Mouse (Mus musculus) kidney, postnatal 4 days (tissue): ENCODE data around the gene Mapk6.
"Not testable (repeated sequence)": the region's sequence is repeated elsewhere in the genome, so short reads cannot be mapped to it uniquely, and the experiment has no call there.

ENCODE experiments used
- DNase-seq, 2 experiments: peaks; one replicate each; pipeline ENCODE4 v3.0.0; 2021; ENCODE audit warnings: mixed read lengths in 2 of 2

Mapk6 gene

DNA sequence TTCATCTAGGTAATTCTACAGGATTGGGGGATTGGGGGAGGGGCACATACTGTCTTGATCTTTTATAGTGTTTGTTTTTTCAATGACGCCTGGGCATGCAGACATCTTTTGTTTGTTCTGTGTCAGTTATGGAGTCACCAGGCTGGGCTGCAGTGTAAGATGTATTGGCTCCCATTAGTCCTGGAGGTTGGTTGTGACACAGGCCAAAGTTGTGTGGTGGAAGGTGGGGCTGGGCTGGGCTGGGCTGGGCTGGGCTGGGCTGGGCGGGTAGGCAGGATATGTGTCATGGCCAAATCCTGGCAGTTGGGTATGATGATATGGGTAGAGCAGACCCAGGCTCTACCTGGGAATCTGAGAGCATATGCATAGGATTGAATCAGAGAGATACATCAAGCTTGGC, 31.0 kb downstream of the Mapk6 start:
- no peak for DNase-seq

DNA sequence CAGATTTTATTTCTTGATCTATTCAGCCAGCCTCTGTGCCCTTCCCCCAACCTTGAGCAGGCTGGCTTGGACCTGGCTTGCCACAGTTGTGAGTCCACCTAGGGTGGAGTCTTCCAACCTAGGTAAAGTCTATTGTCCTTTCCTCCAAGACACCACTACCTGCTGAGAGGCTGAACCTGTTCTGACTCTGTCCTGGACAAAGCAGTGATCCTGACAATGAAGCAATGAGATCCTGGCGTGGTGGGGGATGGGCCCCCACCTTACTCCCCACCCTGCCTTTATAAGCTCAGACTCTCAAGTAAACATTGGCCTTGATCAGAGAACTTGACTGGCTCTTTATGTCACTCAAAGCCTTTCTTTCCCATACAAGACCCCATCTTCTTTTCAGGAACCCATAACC, 33.4 kb downstream of the Mapk6 start:
- DNase-seq: no peak

DNA sequence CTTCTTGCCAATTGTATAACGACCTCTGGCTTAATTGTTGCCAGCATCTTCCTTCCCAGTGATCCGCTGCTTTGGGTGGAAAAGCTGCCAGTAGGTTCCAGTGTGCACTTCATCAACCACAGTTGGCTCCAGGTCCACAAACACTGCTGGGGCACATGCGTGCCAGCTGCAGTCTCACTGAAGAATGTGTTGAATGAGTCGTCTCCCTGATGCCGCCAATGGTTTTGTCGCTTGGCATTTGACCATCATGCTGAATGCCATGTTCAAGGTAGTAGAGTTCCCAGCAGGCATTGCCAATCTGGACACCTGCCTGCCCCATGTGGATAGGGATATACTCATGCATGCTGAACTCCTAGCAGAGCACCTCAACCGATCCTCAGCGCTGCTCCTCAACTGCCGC, 34.2 kb downstream of the Mapk6 start:
- DNase-seq: no peak

DNA sequence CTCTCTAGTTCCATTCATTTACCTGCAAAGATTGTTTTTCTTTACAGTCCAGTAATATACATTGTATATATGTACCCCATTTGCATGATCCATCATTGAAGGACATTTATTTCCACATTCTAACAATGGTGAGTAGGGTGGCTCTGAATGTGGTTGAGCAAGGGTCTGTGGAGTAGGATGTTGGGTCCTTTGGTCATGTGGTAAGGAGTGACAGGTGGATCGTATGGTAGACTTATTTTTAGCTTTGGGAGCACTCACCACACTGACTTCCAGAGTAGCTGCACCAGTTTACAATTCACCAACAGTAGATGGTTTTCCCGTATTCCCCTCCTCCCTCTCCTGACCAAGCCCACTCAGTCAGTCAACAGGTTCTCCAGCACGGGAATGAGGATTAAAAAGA, 41.0 kb downstream of the Mapk6 start:
- DNase-seq: no peak

DNA sequence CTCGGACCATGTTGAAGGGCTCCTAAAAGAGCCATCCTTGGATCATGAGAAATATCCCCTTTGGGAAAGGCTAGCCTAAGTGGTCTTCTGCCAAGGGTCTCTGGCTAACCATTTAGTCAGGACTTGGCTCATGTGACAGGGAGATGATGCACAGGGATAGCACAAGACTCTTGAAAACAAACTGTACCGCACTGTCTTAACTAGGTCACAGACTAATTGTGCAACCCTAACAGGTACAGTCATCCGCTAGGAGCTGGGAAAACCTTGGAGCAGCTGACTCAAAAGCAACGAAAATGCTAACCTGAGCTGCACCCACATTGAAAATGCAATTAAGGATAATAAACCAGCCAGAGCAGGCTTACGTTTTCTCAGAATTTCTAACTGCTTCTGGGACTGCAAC, 43.6 kb downstream of the Mapk6 start:
- DNase-seq: no peak

DNA sequence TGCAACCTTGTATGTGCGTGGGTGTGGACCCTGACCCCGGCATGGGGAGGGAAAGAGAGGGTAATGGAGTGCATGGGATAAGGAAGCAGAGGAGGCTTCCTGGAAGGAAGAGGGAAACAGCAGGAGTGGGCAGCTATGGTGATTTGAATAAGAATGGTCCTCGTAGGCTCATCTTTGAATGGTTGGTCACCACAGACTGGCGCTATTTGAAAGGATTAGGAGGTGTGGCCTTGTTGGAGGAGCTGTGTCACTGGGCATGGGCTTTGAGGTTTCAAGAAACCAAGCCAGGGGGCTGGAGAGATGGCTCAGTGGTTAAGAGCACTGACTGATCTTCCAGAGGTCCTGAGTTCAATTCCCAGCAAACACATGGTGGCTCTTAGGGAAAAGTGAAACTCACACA, 44.6 kb downstream of the Mapk6 start:
- DNase-seq: no peak

DNA sequence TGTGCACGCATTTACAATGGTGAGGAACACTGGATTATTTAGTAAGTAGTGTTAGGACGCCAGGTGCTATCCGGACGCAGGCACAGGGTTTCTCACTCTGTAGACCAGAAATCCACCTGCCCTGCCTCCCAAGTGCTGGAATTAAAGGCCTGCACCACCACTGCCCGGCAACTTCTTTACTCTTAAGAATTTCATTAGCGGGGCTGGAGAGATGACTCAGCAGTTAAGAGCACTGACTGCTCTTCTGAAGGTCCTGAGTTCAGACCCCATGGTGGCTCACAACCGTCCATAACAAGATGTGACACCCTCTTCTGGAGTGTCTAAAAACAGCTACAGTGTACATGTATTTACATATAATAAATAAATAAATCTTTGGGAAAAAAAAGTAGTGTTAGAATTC, 46.1 kb downstream of the Mapk6 start:
- not testable (repeated sequence) for DNase-seq

DNA sequence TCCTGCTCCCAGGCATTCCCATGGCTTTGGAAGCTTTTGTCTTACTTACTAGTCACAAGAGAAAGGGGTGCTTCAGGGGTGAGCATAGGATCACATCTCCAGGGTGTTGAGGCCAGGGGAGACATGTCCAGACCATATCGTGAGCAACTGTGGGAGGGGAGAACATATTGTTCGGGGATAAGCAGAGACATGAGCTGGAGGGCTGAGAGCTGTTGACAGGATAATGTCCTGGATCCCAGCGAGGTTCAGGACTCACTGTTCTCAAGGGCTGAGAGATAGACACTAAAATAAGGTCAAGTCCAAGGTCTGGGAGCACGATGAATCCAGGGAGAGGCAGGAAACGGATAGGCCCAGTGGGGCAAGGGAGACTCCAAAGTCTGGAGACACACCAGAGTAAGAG, 46.8 kb downstream of the Mapk6 start:
- DNase-seq: no peak

DNA sequence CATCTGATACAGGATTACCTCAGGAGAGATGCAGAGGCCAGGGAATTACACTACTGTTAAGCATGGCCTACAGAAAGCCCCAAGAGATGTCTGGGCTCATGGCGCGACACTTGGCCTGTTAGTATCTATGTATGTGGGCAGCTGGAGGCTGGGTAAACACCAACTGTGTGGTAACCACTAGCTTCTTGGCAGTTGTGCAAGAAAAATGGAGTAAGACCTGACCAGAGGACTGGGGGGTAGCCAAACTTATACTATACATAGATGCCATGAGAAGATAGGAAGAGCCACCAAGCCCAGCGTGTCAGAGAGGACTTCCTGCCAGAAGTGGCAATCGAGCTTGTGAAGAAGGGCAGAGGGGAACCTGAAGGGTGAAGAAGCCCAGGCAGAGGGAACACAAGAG, 47.6 kb downstream of the Mapk6 start:
- DNase-seq: no peak

DNA sequence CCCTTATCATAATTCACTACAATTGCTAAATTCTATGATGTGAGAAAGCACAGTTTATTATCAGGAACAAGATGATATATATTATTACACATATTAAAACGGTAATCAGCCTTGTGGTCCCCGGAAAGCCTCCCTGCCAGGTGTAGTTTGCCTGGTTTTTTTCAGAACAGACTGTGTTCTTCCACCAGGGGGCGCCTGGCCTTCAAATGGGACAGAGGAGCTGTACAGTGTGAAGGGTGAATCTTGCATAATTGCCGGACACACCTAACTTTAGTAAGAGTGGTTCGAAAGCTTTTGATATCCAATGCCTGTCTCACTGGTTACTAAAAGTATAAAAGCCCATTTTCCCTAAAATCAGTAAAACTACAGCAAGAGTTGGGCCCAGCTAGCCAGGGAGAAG, 48.1 kb downstream of the Mapk6 start:
- DNase-seq: peak; percentile 87 to 89

DNA sequence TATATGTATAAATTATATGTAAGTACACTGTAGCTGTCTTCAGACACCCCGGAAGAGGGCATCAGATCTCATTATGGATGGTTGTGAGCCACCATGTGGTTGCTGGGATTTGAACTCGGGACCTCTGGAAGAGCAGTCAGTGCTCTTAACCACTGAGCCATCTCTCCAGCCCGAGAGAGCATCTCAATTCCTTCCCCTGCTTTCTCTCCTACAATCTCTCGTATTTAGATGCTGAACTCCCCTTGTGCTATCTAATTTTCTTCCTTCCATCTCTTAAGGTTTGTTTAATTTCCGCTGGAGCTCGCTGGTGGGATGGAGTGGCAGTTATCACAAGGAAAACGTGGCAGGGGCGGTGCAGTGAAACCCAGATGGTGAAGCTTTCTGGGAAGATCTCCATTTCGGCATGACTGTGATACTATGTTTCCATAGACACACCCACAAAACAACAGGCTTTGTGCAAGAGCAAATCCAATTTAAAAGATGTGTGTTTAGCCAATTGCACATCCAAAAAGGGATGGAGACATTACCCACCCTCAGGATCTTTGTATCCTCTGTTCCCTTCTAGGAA, 52.6 kb downstream of the Mapk6 start:
- DNase-seq: no peak

DNA sequence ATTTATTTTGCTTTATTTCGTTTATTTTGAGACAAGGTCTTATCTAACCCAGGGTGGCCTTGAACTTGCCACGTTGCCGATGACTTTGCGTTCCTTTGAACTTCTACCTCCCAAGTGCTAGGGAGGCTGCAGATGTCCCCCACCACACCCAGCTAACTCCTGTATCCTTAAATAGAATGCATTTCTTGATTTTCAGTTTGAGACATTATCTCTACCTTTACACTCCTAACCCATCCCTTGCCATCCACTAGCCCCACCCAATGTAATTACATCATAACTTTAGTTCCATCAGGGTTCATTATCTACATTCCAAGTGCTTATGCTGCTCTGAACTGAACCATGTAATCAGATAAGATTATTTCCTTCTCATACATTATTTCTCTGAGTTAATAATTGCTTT, 54.0 kb downstream of the Mapk6 start:
- no peak for DNase-seq

DNA sequence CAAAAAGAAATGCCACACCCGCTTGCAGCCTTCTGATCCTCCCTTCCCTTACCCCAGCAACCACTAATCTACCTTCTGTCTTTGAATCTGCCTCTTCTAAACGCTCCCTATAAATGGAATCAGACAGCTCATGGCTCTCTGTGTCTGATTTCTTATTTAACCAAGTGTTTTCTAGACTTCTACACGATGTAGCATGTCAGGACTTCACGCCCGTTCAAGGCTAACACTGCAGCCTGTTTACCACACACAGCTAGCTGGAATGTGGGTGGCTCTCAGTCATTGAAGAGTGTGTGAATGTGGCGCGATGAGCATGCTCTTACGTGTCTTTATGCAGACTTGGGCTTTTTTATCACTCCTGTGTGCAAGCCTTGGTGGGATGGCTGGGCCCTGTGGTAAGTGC, 56.7 kb downstream of the Mapk6 start:
- no peak for DNase-seq

DNA sequence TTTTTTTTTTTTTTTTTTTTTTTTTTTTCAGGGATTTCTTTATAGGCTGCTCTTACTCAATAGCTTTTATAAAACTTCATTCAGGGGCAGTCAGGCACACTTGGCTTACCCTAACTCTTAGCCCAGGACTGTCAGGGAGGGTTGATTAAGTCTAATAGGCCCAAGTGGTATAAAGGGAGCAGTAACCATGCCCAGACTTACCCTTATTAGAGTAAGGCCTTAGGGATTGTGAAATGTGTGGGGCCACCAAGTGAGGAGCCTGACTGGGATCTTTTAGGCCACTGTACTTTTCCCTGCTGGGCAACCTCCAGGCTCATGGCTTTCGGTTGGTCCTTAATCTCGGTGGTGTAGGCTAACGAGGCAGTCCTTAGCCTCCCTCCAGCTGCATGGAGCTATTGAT, 61.2 kb downstream of the Mapk6 start:
- DNase-seq: no peak

DNA sequence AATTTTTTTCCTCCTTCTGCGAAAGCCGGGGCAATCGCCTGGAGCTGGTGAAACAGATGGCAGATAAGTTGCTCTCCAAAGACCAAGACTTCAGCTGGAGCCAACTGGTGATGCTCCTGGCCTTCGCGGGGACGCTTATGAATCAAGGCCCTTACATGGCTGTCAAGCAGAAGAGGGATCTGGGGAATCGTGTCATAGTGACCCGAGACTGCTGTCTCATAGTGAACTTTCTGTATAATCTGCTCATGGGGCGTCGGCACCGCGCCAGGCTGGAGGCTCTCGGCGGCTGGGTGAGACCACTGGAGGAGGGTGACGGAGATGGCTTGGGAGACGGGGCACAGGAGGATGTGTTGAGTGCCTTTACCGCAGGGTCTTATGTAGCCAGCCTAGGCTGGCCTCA, 61.7 kb downstream of the Mapk6 start:
- no peak for DNase-seq

DNA sequence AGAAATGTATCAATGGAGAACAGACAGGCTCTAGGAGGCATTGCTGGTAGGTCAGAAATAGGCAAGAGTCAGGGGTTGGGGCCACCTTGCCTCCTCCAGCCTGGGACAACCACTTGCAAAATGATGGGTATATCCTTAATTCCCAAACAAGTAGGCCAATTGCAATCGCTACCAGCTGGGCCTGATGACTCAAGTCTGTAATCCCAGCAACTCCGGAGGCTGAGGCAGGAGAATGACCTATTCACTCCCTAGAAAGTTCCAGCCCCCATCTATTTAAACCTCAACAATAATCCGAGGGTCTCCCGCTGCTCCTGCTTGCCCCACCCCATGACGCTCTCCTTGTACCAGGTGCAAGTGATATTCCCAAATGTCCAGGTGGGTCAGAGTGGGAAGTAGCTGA, 62.3 kb downstream of the Mapk6 start, which contains the start of gene Bcl2l10:
Bcl2l10 (plus strand) TSS at position 301 of the 400 bp plus-strand sequence.
- no peak for DNase-seq

DNA sequence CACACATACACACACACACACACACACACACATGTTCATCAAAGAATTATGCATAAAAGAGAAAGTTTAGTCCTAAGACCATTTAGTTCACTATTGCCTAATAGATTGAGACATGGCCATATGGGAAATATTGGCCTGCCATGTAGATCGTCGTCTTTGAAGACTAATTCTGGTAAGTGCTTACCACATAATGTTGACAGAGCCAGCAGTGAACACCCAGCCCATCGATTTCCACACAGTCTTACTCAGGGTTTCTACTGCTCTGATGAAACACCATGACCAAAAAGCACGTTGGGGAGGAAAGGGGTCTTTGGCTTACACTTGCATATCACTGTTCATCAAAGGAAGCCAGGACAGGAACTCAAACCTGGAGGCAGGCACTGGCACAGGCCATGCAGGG, 67.4 kb downstream of the Mapk6 start:
- DNase-seq: no peak

DNA sequence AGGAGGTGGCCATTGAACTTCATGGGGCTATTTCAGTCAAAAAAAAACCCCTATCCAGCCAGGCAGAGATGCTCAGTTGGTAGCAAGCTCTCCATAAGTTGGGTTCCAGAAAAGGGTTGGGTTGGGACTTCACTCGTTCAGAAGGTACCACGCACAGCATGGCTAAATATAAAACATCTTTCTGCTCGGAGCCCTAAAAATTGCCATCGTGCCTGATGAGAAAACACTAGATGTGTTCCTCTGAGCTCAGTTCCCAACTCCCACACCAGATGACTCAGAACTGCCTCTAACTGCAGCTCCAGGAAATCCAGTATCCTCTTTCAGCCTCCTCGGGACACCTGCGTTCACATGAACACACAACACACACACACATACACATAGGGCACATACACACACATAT, 71.8 kb downstream of the Mapk6 start:
- no peak for DNase-seq

DNA sequence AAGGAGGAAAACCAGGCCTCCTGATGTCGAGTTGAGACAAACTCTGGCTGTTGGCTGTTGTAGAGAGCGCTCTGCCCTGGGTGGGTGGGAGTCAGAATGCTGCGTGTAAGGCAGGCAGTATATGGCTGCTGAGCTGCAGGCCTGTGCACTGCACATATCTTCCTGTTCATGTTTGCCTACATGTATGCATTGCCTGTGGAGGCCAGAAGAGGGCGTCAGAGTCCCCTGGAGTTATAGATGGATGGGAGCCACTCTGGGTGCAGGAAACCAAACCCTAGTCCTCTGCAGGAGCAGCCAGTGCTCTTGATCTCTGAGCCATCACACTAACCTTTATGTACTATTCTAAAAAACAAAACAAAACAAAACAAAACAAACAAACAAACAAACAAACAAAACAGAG, 75.4 kb downstream of the Mapk6 start:
- no peak for DNase-seq

DNA sequence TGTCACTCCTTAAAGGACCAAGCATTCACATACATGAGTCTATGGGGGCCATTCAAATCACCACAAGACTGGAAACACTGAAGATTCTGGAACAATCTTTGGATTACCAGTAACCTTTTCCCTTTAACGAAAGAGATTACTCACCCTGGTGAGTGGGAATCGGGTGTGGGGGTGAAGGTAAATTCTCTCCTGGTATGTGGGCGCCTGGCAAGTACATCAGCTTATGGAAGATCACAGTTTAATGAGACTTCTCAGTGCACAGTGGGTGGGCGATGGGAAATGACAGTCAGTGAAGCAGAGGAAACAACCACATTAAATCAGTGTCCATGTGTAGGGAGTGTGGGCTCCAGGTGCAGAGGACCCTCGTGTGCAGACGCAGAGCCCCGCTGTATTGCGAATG, 79.0 kb downstream of the Mapk6 start:
- no peak for DNase-seq

DNA sequence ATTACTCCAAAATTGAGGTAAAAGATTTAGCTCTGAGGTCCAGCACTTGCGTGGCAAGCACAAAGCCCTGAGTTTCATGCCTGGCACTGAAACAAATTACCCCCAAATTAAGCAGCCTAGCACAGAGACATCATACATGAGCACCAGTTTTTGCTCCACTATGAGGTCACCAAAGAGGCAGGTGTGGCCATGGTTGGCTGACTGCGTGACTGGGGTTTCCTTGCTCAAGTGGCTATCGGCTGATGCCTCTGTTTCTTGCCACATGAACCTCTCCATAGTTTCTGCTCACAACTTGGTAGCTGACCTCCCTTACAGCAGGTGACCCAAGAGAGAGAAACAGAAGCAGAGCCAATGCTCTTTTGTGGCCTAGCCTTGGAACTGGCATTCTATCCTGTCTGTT, 81.8 kb downstream of the Mapk6 start:
- no peak for DNase-seq

DNA sequence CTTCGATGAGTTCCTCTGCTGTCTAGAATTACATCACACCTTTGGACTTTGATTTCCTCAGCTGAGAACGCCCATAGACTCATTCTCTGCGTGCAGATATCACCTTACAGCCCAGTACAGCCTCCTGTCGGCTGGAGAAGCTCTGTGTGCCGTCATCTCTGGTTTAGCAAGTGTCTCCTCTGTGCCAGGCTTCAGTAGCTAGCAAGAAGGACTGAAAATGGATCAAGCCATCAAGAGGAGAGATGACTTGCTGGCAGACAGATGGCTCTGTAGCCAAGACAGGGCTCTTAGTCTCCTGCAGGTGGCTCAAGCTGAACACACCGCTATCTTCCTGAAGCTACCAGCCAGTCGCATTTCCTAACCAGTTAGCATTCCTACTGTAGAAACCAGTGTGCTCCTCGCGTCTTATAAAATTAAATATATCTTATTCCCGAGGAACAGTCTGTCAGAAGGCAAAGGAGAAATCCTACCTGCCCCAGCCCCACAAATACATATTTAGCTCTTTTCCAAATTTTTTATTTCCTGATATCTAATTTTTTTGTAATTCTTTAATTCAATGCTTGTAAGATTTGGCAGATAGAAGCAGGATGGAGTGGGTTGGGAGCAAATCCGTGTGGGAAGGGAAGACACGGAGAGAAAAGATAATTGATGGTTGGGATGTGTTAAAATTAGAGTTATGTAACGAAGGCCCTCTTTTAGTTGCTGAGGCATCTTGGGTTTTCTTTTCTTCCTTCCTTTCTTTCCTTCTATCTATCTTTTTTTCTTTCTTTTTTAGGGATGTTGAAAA, 87.5 kb downstream of the Mapk6 start:
- no peak for DNase-seq

DNA sequence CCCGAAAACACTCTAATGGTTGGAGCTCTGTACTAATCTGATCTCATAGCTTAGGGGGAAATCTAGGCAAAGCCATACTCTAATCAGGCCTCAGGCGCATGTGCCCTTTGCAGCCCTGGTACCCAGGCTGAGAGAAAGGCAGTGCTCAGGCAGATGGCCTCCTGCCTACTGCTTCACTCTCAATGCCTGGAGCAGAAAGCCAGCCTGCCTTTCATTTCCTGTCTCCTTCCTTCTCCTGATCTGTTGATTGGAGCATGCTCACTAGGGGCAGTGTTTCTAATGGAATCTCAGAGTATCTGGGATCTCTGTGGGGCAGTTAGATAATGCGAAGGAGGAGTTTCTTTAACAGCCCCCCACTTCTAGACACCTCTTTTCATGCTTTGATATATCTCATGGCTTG, 90.4 kb downstream of the Mapk6 start:
- DNase-seq: no peak
